9 mouse cellular contexts compared by ENCODE assay signal in genomic region chr15:85991453-85992124, GRCm38 (mm10). TPM values are rescaled to one million over a fixed set of nuclear protein-coding genes. Genes with fewer than 3 reads are reported as not detected.
A peak's percentile ranks its signal among the peaks of the same experiment; 100 is the strongest.
DNase-seq lines count a peak whose midpoint lies in the region; ATAC-seq and TF ChIP-seq lines count a peak whose summit lies in the region.
"Had no signal": no experiment of that assay in that cellular context is flagged by ENCODE, and none has a peak within 500 bp of the region (broad histone marks: within the 10 kb centered on the region; RNA-seq: fewer than 3 reads in every experiment).

No protein-coding gene starts in this region.

- DNase-seq in 3134 (ENCODE audit: extremely low read depth, insufficient read length, low spot score): peak; percentile 60
- DNase-seq in cerebellum, adult 2 months: peak; percentile 80 to 86
- DNase-seq in hindbrain, embryonic 11.5 days (ENCODE audit: low spot score): no peak
- DNase-seq in limb, embryonic 11.5 days (ENCODE audit: low spot score): no peak
- no peak for DNase-seq in spleen, adult 12 weeks (ENCODE audit: low spot score)
- no peak for DNase-seq in thymus, postnatal 25 days
- DNase-seq in urinary bladder, postnatal 10 days (ENCODE audit: low spot score): no peak

- no peak overlapping the region for H3K9ac ChIP-seq in hindbrain, embryonic 11.5 days (ENCODE audit: low read depth, low read length)
- H3K9ac ChIP-seq in limb, embryonic 11.5 days (ENCODE audit: low read length): no peak overlapping the region
- H3K9ac ChIP-seq: heart, embryonic 13.5 days had no signal

- H3K4me2 ChIP-seq in hindbrain, embryonic 11.5 days (replicated peaks; ENCODE audit: low read depth, low read length): no peak overlapping the region
- no peak overlapping the region for H3K4me2 ChIP-seq in limb, embryonic 11.5 days (ENCODE audit: low read depth, severe bottlenecking)
- H3K4me2 ChIP-seq: heart, embryonic 13.5 days had no signal

- H3K9me3 ChIP-seq in hindbrain, embryonic 11.5 days (ENCODE audit: control insufficient read depth, low read length): no peaks in the 10 kb centered on the region
- H3K9me3 ChIP-seq in limb, embryonic 11.5 days (ENCODE audit: control insufficient read depth, low read length): no peaks in the 10 kb centered on the region; the same call in 1 of the 2 replicates
- H3K9me3 ChIP-seq: heart, embryonic 13.5 days had no signal

- H3K27ac ChIP-seq in cerebellum, adult 2 months (ENCODE audit: insufficient read depth, low read length): no peak overlapping the region
- peak overlapping the region; percentile 13 for H3K27ac ChIP-seq in hindbrain, embryonic 11.5 days (ENCODE audit: low read depth, low read length)
- 0 out of 2 replicates have a peak overlapping the region, but pooled peaks have one; percentile 67 for H3K27ac ChIP-seq in limb, embryonic 11.5 days (replicated peaks; ENCODE audit: low read depth, low read length)
- H3K27ac ChIP-seq: heart, embryonic 13.5 days had no signal

- peaks cover 12% of the 10 kb centered on the region for H3K4me1 ChIP-seq in cerebellum, adult 2 months (ENCODE audit: control insufficient read depth, insufficient read depth, low read length)
- peaks cover 14% of the 10 kb centered on the region for H3K4me1 ChIP-seq in hindbrain, embryonic 11.5 days (replicated peaks; ENCODE audit: control insufficient read depth, insufficient read depth, low read length)
- H3K4me1 ChIP-seq in limb, embryonic 11.5 days (ENCODE audit: control insufficient read depth, insufficient read depth, low read length): peaks cover 8% of the 10 kb centered on the region; the same call in 1 of the 2 replicates

- no peak overlapping the region for H3K4me3 ChIP-seq in cerebellum, adult 2 months (replicated peaks; ENCODE audit: insufficient read depth, low read depth, low read length)
- no peak overlapping the region for H3K4me3 ChIP-seq in hindbrain, embryonic 11.5 days (ENCODE audit: low read depth, low read length)
- H3K4me3 ChIP-seq in limb, embryonic 11.5 days (ENCODE audit: low read depth, low read length): no peak overlapping the region
- H3K4me3 ChIP-seq: heart, embryonic 13.5 days had no signal

- ATAC-seq in hindbrain, embryonic 11.5 days (ENCODE audit: low FRiP score): no peak
- no peak for ATAC-seq in limb, embryonic 11.5 days (ENCODE audit: insufficient number of reproducible peaks, low FRiP score, low TSS enrichment, low read depth)
- no peak for ATAC-seq in erythroid progenitor cell, adult 5-6 weeks (replicated peaks; ENCODE audit: low FRiP score, poor library complexity, severe bottlenecking)

- TF ChIP-seq POLR2A in cerebellum, adult 2 months (IDR thresholded peaks at IDR 0.05; ENCODE audit: borderline replicate concordance, insufficient read depth, low read length): no peak

- WGBS in cerebellum, adult 2 months: 7% methylated on average over 5 of the region's 5 CpGs
- WGBS in hindbrain, embryonic 11.5 days: 59% methylated on average over 5 of the region's 5 CpGs
- WGBS in limb, embryonic 11.5 days: 60% methylated on average over 5 of the region's 5 CpGs

- TF ChIP-seq CTCF in cerebellum, adult 2 months (IDR thresholded peaks at IDR 0.05; ENCODE audit: borderline replicate concordance, insufficient read depth, low read depth, low read length): no peak

- no peaks in the 10 kb centered on the region for H3K36me3 ChIP-seq in hindbrain, embryonic 11.5 days (ENCODE audit: control insufficient read depth, insufficient read depth, low read length)
- no peaks in the 10 kb centered on the region for H3K36me3 ChIP-seq in limb, embryonic 11.5 days (ENCODE audit: control insufficient read depth, insufficient read depth, low read length)
- H3K36me3 ChIP-seq: heart, embryonic 13.5 days had no signal

- no peaks in the 10 kb centered on the region for H3K27me3 ChIP-seq in cerebellum, adult 2 months (ENCODE audit: control insufficient read depth, insufficient read depth, low read length)
- no peaks in the 10 kb centered on the region for H3K27me3 ChIP-seq in hindbrain, embryonic 11.5 days (ENCODE audit: control insufficient read depth, insufficient read depth, low read length)
- H3K27me3 ChIP-seq in limb, embryonic 11.5 days (ENCODE audit: control insufficient read depth, insufficient read depth, low read length): no peaks in the 10 kb centered on the region

RNA-seq across cellular contexts. Expression of gene Celsr1, which starts 42.0 kb away (rescaled TPM):
- polyA plus RNA-seq in cerebellum, adult 2 months (2012; rRNA removed): 0.49 and 0.60 TPM in 2 replicates
- 4.6 and 5.1 TPM in 2 replicates for polyA plus RNA-seq in hindbrain, embryonic 11.5 days (2014; fragmentation: Nextera tagmentation; extraction: Ambion mirVana)
- polyA plus RNA-seq in limb, embryonic 11.5 days (2014; fragmentation: Nextera tagmentation; extraction: Ambion mirVana): 1.6 and 1.9 TPM in 2 replicates
- total RNA-seq in erythroid progenitor cell, adult 5-6 weeks (2015; ENCODE audit: low replicate concordance): 1.1 and 1.3 TPM in 2 replicates
- 0.30 and 0.39 TPM in 2 replicates for total RNA-seq in erythroid progenitor cell, adult 5-6 weeks (2017; ENCODE audit: low replicate concordance)

Comparison
In these comparisons a context has a peak if more than half of its experiments do, and no peak if none do; other contexts are left out.
1. DNase-seq: peak in 3134 (single experiment) and cerebellum, adult 2 months (2 of 2); none in hindbrain, embryonic 11.5 days (single experiment), limb, embryonic 11.5 days (single experiment), spleen, adult 12 weeks (single experiment), thymus, postnatal 25 days (single experiment) and urinary bladder, postnatal 10 days (single experiment).